Mouse (Mus musculus) frontal cortex, adult (tissue): ENCODE data around the gene Esp6.
"Not testable (repeated sequence)": the region's sequence is repeated elsewhere in the genome, so short reads cannot be mapped to it uniquely, and the experiment has no call there.

Source experiments
- ATAC-seq: cut with Nextera tagmentation; 2 replicates; pipeline ENCODE4 v1.9.2; 2017; ENCODE audit warnings: mild to moderate bottlenecking, moderate library complexity, mixed read lengths; ENCODE audit not compliant: low TSS enrichment

Esp6 gene

DNA sequence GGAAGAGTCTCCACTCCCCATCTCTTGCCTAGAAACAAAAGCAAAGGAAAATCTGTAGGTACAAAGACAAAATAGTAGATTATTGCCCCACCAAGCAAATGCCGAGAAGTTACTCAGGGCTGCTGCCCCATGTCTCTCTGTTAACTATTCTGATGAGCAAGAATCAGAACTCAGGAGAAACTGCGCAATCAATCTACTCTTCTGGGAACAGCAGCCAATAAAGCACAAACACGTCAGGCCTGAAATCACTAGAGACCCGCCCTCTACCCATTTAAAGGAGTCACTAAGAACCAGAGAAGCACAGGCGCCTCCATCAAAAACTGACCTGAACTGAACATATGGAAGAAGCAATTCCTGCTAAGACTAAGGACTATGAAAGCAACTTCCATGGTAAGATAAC, at the start of gene Esp6:
TSS of gene Esp6 (plus strand) at position 301 of the 400 bp plus-strand sequence.
- no peak for ATAC-seq

DNA sequence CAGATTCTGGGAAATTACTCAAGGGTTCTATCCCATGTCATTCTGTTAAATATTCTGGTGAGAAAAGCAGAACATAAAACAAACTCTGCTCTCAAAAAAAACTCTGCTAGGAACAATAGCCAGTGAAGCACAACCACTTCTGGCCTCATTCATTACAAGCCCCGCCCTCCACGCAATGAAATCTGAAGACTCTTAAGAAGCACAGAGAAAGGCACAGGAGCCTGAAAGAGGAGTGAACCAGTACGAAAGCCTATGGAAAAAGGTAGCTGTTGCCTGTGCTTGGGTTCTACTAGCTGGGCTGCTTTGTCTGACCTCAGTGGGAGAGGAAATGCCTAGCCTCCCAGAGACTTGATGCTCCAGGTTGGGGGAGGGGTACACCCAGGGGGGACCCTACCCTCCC, 41.5 kb upstream of the Esp6 start, which contains the start of gene Esp8:
TSS of gene Esp8 (plus strand) at position 205 of the 400 bp plus-strand sequence.
- ATAC-seq, result no peak

DNA sequence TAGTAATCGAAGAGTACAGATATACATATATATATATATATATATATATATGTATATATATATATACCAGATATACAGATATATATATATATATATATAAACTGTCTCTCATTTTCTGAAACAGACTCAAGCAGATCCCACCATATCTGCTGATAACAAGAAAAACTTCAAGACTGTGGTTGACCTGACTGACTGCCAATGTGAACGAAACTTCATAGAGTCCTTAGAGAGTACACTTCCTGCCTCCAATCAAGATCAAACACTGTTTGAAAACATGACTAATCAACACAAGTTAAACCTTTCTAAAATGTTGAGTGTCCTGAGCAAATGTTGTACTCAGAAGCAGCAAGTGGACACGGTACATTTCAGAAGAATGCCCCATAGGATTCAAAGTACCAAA, 31.5 kb upstream of the Esp6 start:
- ATAC-seq, result no peak

DNA sequence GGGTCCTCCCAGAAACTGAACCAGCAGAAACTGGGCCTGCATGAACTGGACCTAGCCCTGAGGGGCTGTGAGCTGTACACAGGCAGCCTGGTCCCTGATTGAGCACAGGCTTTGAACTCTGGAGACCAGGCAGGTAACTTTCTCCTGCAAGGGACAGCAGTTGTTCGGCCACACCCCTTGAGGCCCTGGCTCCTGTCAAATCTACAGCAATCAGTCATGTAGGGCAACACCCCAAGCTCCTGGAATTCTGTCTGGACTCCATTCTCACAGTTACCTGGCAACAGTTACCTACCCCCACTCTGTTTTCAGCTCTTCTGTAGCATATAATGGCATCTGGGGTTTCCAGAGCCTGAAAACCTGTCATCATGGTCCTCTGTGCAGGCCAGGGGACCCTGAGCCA, 30.2 kb upstream of the Esp6 start:
- ATAC-seq, result no peak

DNA sequence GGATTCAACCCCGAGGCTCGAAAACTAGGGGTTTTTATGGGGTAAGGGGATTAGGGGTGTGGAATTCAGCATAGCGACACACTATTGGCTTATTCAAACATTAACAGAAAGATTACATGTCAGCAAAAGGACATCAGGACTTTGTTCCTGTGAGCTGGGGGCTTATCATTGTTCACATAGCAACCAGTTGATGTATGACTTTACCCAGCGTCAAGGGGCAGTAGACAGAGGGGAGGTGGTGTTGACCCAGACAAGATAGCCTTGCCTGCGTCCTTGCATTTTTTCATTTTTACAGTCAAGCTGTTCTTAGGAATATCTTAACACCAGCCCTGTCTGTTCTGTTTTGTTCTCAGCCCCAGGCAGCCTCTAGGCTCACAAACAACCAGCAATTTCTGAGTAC, 14.3 kb upstream of the Esp6 start:
- ATAC-seq, result not testable (repeated sequence)

DNA sequence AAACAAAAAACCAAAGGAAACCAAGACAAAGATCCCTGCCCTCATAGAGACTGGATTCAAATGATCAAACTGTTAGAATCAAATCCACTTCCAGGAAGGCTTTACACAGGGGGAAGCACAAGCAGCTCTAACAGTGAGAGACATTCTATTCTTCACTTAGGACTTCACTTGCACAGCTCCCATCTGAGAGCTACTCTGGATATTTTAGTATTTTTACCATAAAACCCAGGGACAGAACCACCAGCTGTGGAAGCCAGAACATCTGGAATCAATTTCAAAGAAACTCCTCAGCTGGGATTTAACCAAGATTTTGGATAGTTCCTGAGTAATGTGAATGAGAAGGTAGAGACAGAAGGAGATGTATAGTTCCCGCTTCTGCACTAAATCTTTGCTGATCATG, 7.8 kb upstream of the Esp6 start:
- ATAC-seq, result no peak

DNA sequence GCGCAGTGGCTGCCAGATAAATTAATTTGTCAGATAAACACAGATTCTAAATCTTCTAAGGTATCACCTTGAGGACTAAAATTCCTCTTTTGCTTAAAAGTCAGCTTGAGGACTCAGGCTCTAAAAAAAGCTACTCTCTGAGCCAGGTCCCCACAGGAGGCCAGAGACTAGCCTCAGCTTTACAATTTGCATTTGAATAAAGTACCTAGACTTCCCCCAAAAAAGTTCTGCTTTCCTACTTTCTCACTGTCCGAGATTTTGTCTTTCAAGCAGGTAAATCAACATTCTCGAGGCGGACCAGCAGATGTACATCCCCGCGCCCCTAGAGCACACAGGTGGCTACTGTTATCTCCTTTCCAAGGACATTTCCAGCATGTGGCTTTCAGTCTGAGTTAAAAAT, 22.6 kb downstream of the Esp6 start:
- not testable (repeated sequence) for ATAC-seq

DNA sequence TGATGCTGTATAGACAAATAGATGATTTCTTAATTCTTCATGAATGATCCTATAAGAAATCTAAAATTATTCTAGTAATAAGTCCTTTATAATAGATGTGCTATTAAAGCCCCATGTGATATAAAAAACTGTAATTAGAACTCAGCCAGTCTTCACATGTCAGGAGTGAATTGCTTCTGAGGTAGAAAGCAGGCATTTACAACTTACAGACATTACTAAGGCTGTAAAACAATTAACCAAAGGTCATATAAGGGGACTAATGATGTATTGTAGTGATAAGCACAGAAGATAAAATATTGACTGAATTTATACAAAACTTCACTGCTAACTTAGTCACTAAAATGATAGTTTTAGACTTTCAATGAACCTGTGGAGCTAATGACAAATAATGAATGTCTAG, 30.0 kb downstream of the Esp6 start:
- ATAC-seq, result no peak

DNA sequence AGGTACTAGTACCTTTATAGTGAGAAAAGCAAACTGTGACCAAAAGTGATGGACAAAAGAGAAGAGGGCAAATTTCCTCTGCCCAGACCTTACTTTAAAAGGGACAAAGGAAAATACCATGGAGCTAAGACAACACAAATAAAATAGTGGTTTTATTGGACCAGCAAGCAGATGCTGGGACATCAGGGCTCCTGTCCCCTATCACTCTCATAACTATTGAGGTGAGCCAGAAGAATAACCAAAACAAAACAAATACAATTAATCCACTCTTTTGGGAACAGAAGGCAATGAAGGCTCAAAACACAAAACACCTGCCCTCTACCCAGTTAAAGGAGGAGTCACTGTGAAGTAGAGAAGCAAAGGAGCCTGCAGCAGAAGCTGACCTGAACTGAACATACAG, 37.0 kb downstream of the Esp6 start, which contains the start of gene Esp4:
TSS of gene Esp4 (plus strand) at position 301 of the 400 bp plus-strand sequence.
- no peak for ATAC-seq
